Mouse (Mus musculus): Measurements from ENCODE around the gene Nod1. TPM values are rescaled to one million over a fixed set of nuclear protein-coding genes. Genes with fewer than 3 reads are reported as not detected.

Gene Nod1
- polyA plus RNA-seq, 1 experiment from 2014 or later, result 2.5 TPM

- Histone ChIP-seq H3K27ac (no peak overlapping the region), H3K4me3 (no peak overlapping the region), H3K4me2 (no peak overlapping the region), H3K36me3 (replicated peaks) (no peaks in the 10 kb centered on the region), H3K4me1 (no peaks in the 10 kb centered on the region), H3K9ac (no peak overlapping the region), H3K27me3 (replicated peaks) (no peaks in the 10 kb centered on the region), H3K9me3 (no peaks in the 10 kb centered on the region)
- no peak for ATAC-seq (replicated peaks)
- WGBS, result 90% methylated on average over 5 of the region's 5 CpGs
Observed at GRCm38 (mm10) chr6:54933216-54933615, 39.2 kb downstream of the Nod1 start.

DNA sequence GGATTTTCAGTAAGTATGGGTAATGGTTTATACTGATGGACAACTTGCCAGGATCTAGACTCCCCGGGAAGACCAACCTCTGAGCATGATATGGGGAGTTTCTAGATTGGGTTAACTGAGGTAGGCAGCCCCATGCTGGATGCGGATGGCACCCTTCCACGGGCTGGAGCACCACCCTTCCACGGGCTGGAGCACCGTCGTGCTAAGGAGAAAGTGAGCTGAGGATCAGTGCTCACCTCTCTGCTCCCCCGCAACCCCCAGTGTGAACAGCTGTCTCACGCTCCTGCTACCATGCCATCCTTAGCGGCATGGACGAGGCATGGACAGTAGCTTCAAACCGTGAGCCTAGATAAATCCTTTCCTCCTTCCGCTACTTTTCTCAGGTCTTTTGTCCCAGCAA, 39.9 kb downstream of the Nod1 start:
- no peaks in the 10 kb centered on the region for H3K36me3 ChIP-seq (replicated peaks)
- no peaks in the 10 kb centered on the region for H3K4me1 ChIP-seq
- no peak overlapping the region for H3K4me3 ChIP-seq
- H3K9ac ChIP-seq, result no peak overlapping the region
- H3K9me3 ChIP-seq, result no peaks in the 10 kb centered on the region
- no peak overlapping the region for H3K4me2 ChIP-seq
- no peak for ATAC-seq (replicated peaks)
- WGBS, result 94% methylated on average over 12 of the region's 12 CpGs
- no peak overlapping the region for H3K27ac ChIP-seq
- H3K27me3 ChIP-seq (replicated peaks), result no peaks in the 10 kb centered on the region

DNA sequence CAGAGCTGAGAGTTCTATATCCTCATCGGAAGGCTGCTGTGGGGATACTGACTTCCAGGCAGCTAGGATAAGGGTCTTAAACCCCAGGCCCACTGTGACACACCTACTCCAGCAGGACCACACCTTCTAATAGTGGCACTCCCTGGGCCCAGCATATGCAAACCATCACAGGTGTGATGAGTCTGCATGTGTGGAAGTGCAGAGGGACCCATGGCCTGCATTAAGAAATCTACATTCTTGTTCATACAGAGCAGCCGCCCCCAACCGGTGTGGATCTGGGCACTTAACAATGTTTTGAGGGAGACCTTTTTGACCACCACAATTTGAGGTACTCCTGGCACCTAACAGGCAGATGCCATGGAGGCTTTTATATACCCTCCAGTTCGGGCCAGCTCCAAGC, 40.8 kb downstream of the Nod1 start:
- Histone ChIP-seq H3K4me1 (no peaks in the 10 kb centered on the region), H3K27ac (no peak overlapping the region), H3K4me2 (no peak overlapping the region), H3K4me3 (no peak overlapping the region), H3K27me3 (replicated peaks) (no peaks in the 10 kb centered on the region), H3K9me3 (no peaks in the 10 kb centered on the region), H3K9ac (no peak overlapping the region), H3K36me3 (replicated peaks) (no peaks in the 10 kb centered on the region)
- no peak for ATAC-seq (replicated peaks)
- WGBS, result 97% methylated on average over 4 of the region's 4 CpGs

- Histone ChIP-seq H3K27me3 (replicated peaks) (no peaks in the 10 kb centered on the region), H3K4me3 (no peak overlapping the region), H3K9ac (no peak overlapping the region), H3K4me1 (no peaks in the 10 kb centered on the region), H3K4me2 (no peak overlapping the region), H3K27ac (no peak overlapping the region), H3K9me3 (no peaks in the 10 kb centered on the region), H3K36me3 (replicated peaks) (no peaks in the 10 kb centered on the region)
- 91% methylated on average over 6 of the region's 6 CpGs for WGBS
- no peak for ATAC-seq (replicated peaks)
Observed at GRCm38 (mm10) chr6:54927946-54928345, 44.5 kb downstream of the Nod1 start.

- H3K27me3 ChIP-seq (replicated peaks), result no peaks in the 10 kb centered on the region
- H3K27ac ChIP-seq, result no peak overlapping the region
- ATAC-seq (replicated peaks), result no peak
- WGBS, result 70% methylated on average over 2 of the region's 2 CpGs
- no peaks in the 10 kb centered on the region for H3K4me1 ChIP-seq
- H3K9me3 ChIP-seq, result no peaks in the 10 kb centered on the region
- no peak overlapping the region for H3K4me3 ChIP-seq
- no peak overlapping the region for H3K9ac ChIP-seq
- no peak overlapping the region for H3K4me2 ChIP-seq
- H3K36me3 ChIP-seq (replicated peaks), result no peaks in the 10 kb centered on the region
Observed at GRCm38 (mm10) chr6:54926899-54927298, 45.5 kb downstream of the Nod1 start.

GRCm38 (mm10) chr6:54925736-54926440, 46.5 kb downstream of the Nod1 start:
- no peaks in the 10 kb centered on the region for H3K4me1 ChIP-seq
- H3K9me3 ChIP-seq, result no peaks in the 10 kb centered on the region
- H3K27me3 ChIP-seq (replicated peaks), result no peaks in the 10 kb centered on the region
- H3K4me2 ChIP-seq, result no peak overlapping the region
- no peak overlapping the region for H3K4me3 ChIP-seq
- 80% methylated on average over 7 of the region's 7 CpGs for WGBS
- ATAC-seq (replicated peaks), result no peak
- H3K27ac ChIP-seq, result no peak overlapping the region
- no peaks in the 10 kb centered on the region for H3K36me3 ChIP-seq (replicated peaks)
- H3K9ac ChIP-seq, result no peak overlapping the region

DNA sequence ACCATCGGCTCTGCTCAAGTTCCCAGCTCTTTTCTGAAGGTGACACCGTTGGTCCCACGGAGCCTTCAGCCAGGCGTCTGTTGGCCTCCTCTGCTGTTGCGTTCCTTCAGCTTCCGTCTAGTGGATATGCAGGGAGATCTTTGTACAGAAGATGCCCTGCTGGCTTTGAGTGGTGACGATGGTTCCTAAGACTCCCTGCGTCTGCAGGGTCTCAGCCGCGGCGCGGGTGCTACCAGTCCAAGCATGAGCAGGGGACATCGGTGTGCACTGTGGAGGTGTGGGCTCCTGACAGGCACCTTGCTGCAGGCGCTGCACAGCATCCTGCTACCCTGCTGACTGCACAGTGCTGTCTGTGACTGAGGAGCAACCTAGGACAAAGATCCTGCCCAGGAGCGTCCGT, 47.9 kb downstream of the Nod1 start:
- 93% methylated on average over 16 of the region's 16 CpGs for WGBS
- no peak overlapping the region for H3K4me3 ChIP-seq
- ATAC-seq (replicated peaks), result no peak
- H3K27me3 ChIP-seq (replicated peaks), result no peaks in the 10 kb centered on the region
- H3K9ac ChIP-seq, result no peak overlapping the region
- no peaks in the 10 kb centered on the region for H3K36me3 ChIP-seq (replicated peaks)
- no peaks in the 10 kb centered on the region for H3K9me3 ChIP-seq
- no peak overlapping the region for H3K27ac ChIP-seq
- H3K4me1 ChIP-seq, result no peaks in the 10 kb centered on the region
- H3K4me2 ChIP-seq, result no peak overlapping the region

DNA sequence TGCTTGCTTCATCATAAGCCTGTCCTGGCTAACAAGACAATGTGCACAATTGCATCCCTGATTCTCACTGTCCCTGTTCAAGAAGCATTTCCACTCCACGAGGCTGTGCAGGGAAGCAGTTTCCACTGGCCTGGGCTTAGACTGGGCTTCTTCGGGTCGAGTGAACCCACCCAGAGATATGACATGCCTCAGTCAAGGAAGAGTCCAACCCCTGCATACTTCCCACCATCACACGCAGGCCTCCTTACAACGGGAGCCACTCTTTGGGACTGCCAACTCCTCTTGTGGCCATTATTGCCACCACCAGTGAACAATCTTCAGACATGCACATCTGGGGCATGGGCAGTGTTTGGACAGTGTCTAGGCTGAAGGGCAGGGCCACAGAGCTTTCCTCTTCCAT, 53.9 kb downstream of the Nod1 start:
- Histone ChIP-seq H3K9ac (no peak overlapping the region), H3K27me3 (replicated peaks) (no peaks in the 10 kb centered on the region), H3K36me3 (replicated peaks) (no peaks in the 10 kb centered on the region), H3K4me1 (no peaks in the 10 kb centered on the region), H3K9me3 (no peaks in the 10 kb centered on the region), H3K27ac (no peak overlapping the region), H3K4me2 (no peak overlapping the region), H3K4me3 (no peak overlapping the region)
- no peak for ATAC-seq (replicated peaks)
- WGBS, result 87% methylated on average over 5 of the region's 5 CpGs

GRCm38 (mm10) chr6:54917523-54917922, 54.9 kb downstream of the Nod1 start:
- Histone ChIP-seq H3K9ac (no peak overlapping the region), H3K27ac (no peak overlapping the region), H3K4me3 (no peak overlapping the region), H3K36me3 (replicated peaks) (no peaks in the 10 kb centered on the region), H3K4me1 (no peaks in the 10 kb centered on the region), H3K4me2 (no peak overlapping the region), H3K9me3 (no peaks in the 10 kb centered on the region), H3K27me3 (replicated peaks) (no peaks in the 10 kb centered on the region)
- WGBS, result 53% methylated on average over 4 of the region's 4 CpGs
- ATAC-seq (replicated peaks), result no peak

DNA sequence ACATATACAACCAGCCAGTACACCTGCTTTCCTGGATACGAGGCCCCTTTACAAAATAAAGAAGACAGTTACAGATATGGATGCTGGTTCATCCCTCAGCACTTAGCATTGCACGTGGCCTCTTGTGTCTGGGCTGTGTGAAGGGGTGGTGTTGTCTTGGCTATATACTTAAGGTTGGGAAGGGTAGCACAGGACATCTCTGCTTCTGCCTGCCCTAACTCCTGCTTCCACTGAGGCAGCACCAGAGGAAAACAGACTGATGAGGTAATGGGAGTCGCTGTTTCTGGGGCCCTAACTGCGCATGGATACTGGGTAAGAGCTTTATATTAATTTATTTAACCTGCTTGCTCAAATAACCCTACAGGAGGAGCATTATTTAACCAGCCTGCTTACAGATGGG, 55.5 kb downstream of the Nod1 start:
- H3K36me3 ChIP-seq (replicated peaks), result no peaks in the 10 kb centered on the region
- ATAC-seq (replicated peaks), result no peak
- no peaks in the 10 kb centered on the region for H3K4me1 ChIP-seq
- H3K27me3 ChIP-seq (replicated peaks), result no peaks in the 10 kb centered on the region
- no peaks in the 10 kb centered on the region for H3K9me3 ChIP-seq
- H3K9ac ChIP-seq, result no peak overlapping the region
- 70% methylated on average over 4 of the region's 4 CpGs for WGBS
- no peak overlapping the region for H3K4me2 ChIP-seq
- no peak overlapping the region for H3K4me3 ChIP-seq
- no peak overlapping the region for H3K27ac ChIP-seq

GRCm38 (mm10) chr6:54916163-54916562, 56.2 kb downstream of the Nod1 start:
- Histone ChIP-seq H3K27ac (no peak overlapping the region), H3K27me3 (replicated peaks) (no peaks in the 10 kb centered on the region), H3K4me2 (no peak overlapping the region), H3K9me3 (no peaks in the 10 kb centered on the region), H3K36me3 (replicated peaks) (no peaks in the 10 kb centered on the region), H3K4me3 (no peak overlapping the region), H3K9ac (no peak overlapping the region), H3K4me1 (no peaks in the 10 kb centered on the region)
- 70% methylated on average over 4 of the region's 4 CpGs for WGBS
- ATAC-seq (replicated peaks), result no peak

- Histone ChIP-seq H3K9ac (no peak overlapping the region), H3K4me2 (no peak overlapping the region), H3K4me1 (no peaks in the 10 kb centered on the region), H3K27me3 (replicated peaks) (no peaks in the 10 kb centered on the region), H3K36me3 (replicated peaks) (no peaks in the 10 kb centered on the region), H3K27ac (no peak overlapping the region), H3K9me3 (no peaks in the 10 kb centered on the region), H3K4me3 (no peak overlapping the region)
- no peak for ATAC-seq (replicated peaks)
- 92% methylated on average over 4 of the region's 4 CpGs for WGBS
Observed at GRCm38 (mm10) chr6:54914977-54915376, 57.4 kb downstream of the Nod1 start.
